Mouse (Mus musculus): ENCODE results near the gene Tbc1d10a. TPM values are rescaled to one million over a fixed set of nuclear protein-coding genes. Genes with fewer than 3 reads are reported as not detected.

Gene Tbc1d10a
- total RNA-seq, 2 experiments from 2014 or later: 32.9 to 33.2 TPM

GRCm38 (mm10) chr11:4229841-4230240 lies 43.3 kb downstream of the Tbc1d10a start:
- no peak for DNase-seq (ENCODE audit: low spot score in 2 of 2)
- intact Hi-C loops (cut with DNase I): no loop called here

- intact Hi-C loops (cut with DNase I): no loop called here
- no peak for DNase-seq (ENCODE audit: low spot score in 2 of 2)
Observed at GRCm38 (mm10) chr11:4231435-4231834, 44.8 kb downstream of the Tbc1d10a start.

DNA sequence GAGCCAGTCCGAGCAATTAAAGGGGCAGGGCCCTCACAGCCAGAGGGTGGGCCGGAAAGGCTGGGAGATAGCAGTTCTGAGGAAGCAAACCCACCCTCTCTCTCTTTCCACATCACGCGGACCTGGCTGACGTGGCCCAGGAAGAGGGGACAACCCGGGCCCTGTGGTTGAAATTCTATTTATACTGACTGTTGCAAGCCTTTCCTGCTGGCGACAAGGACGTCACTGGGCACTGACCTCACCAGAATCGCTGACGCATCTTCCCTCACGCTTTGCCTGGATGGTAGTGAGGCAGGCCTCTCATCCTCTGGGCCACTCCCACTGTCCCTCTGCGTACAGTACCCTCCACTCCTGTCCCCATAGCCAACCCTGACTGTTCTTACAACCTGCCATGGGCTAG lies 46.1 kb downstream of the Tbc1d10a start:
- no peak for DNase-seq (ENCODE audit: low spot score in 2 of 2)
- intact Hi-C loops (cut with DNase I): no loop called here

DNA sequence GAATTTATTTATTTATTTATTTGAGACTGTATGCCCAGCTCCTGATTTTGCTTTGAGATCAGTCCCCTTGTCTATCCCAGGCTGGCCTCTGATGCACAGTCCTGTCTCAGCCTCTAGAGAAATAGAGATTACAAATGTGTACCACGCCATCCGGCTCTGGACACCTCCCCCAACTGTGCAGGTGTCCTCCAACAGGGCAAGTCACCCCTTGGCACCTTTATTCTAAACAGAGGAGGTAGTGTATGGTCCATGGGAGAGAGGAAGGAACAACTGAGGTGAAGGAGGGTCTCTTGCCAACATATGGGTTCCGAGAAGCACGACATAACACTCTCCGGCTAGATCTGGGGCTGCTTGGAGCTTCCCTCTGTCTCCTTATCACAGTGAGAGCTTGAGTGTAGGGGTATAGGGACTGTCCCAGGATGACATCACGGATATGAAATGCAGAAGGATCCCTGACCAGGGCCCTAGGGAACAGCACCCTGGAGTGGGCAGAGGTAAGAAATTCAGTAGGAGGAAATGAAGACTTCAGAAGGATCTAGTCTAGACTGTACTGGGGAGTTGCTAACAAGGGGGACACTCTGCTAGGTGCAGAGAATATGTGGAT lies 48.6 kb downstream of the Tbc1d10a start:
- intact Hi-C loops (cut with DNase I): no loop called here
- DNase-seq (ENCODE audit: low spot score in 2 of 2): no peak

- no peak for DNase-seq (ENCODE audit: low spot score in 2 of 2)
Observed at GRCm38 (mm10) chr11:4235665-4236545, 49.3 kb downstream of the Tbc1d10a start, which contains the start of gene Osm. TSS of gene Osm (plus strand) at chr11:4236420.

GRCm38 (mm10) chr11:4236546-4237067 lies 50.0 kb downstream of the Tbc1d10a start:
- DNase-seq (ENCODE audit: low spot score in 2 of 2): no peak
- intact Hi-C loops (cut with DNase I): no loop called here

More at GRCm38 (mm10) chr11:4235665-4236545, 49.3 kb downstream of the Tbc1d10a start, which contains the start of gene Osm:
- intact Hi-C loops (cut with DNase I): no loop called here

GRCm38 (mm10) chr11:4237389-4237912 lies 50.9 kb downstream of the Tbc1d10a start:
- intact Hi-C loops (cut with DNase I): no loop called here
- DNase-seq (ENCODE audit: low spot score in 2 of 2): no peak

DNA sequence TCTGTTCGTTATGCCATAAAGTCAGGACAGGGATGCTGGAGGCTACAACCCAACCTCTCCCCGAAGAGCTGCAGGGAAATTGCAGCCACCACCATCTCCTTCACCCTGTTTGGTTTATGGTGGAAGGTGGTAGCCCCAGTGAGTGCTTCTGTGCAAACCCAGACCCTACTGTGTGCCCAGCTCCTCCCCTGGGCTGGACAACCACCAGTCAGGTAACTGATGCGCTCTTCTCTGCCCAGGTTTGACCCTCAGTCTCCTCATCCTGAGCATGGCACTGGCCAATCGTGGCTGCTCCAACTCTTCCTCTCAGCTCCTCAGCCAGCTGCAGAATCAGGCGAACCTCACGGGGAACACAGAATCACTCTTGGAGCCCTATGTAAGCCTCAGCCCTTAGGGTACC lies 51.6 kb downstream of the Tbc1d10a start:
- intact Hi-C loops (cut with DNase I): no loop called here
- DNase-seq (ENCODE audit: low spot score in 2 of 2): no peak

GRCm38 (mm10) chr11:4239691-4240090 lies 53.1 kb downstream of the Tbc1d10a start:
- intact Hi-C loops (cut with DNase I): no loop called here
- no peak for DNase-seq (ENCODE audit: low spot score in 2 of 2)

DNA sequence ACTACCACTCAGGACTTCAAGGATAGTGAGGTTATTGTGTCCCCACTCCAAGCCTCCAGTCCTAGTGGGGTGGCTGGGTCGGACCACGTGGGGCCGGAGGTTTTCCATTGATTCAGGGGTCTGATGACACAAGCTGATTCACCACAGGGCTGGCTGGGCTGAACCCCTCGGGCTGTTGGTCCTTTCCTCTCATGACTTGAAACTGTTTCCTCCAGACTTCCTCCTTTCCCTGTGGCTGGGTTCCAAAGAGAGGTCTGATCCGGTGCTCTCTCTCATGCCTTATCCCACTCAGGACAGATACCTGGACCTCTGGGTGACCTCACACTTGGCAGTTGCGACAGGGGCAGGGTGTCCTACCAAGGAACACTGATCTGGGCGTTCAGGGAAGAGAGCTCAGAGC lies 53.6 kb downstream of the Tbc1d10a start:
- no peak for DNase-seq (ENCODE audit: low spot score in 2 of 2)
- intact Hi-C loops (cut with DNase I): no loop called here

GRCm38 (mm10) chr11:4241180-4241579 lies 54.6 kb downstream of the Tbc1d10a start:
- no peak for DNase-seq (ENCODE audit: low spot score in 2 of 2)
- intact Hi-C loops (cut with DNase I): no loop called here

GRCm38 (mm10) chr11:4246126-4246525 lies 59.5 kb downstream of the Tbc1d10a start:
- DNase-seq (ENCODE audit: low spot score in 2 of 2): no peak
- intact Hi-C loops (cut with DNase I): no loop called here

DNA sequence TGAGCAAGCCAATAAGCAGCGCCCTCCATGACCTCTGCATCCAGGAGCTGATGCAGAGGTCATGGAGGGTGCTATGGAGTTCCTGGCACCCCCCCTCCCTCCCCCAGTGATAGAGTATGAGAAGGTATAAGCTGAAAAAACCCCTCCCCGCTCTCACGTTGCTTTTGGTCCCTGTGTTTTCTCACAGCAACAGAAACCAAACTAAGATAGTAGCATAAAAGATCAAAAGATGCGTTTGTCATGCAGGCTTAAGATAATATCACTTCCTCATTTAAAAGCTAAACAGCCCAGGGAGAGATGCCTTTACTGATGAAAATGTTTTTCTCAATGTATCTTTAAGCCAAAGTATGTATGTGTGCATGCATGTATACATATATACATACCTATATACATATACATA lies 60.0 kb downstream of the Tbc1d10a start:
- intact Hi-C loops (cut with DNase I): no loop called here
- no peak for DNase-seq (ENCODE audit: low spot score in 2 of 2)

GRCm38 (mm10) chr11:4247201-4247959 lies 60.8 kb downstream of the Tbc1d10a start:
- intact Hi-C loops (cut with DNase I): no loop called here
- no peak for DNase-seq (ENCODE audit: low spot score in 2 of 2)

GRCm38 (mm10) chr11:4249151-4249550 lies 62.6 kb downstream of the Tbc1d10a start:
- intact Hi-C loops (cut with DNase I): no loop called here
- DNase-seq (ENCODE audit: low spot score in 2 of 2): no peak

- intact Hi-C loops (cut with DNase I): loop anchor here (10.0 kb wide), 1 partner anchor 615 kb away; no protein-coding TSS in a partner anchor
- no peak for DNase-seq (ENCODE audit: low spot score in 2 of 2)
Observed at GRCm38 (mm10) chr11:4250290-4250689, 63.7 kb downstream of the Tbc1d10a start.

DNA sequence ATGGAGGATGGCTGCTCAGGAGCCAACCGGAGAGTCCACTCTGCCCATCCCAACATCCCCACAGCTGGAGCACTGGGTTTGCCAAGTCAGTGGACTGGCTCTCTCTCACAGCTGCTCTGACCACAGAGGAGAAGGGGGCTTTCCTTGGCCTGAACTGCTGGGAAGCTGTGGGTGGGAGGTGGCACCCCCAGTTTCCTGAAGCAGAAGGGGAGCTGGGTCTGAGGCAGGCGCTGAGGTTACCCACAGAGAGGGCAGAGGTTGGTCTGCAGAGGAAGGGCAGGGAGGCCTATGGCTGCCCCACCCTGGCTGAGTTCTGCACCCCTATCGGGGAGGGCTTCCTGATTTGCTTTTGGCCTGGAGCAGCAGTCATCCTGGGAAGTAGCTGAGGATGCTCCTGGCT lies 64.8 kb downstream of the Tbc1d10a start:
- DNase-seq (ENCODE audit: low spot score in 2 of 2): no peak
- intact Hi-C loops (cut with DNase I): loop anchor here (10.0 kb wide), 1 partner anchor 613 kb away; no protein-coding TSS in a partner anchor

DNA sequence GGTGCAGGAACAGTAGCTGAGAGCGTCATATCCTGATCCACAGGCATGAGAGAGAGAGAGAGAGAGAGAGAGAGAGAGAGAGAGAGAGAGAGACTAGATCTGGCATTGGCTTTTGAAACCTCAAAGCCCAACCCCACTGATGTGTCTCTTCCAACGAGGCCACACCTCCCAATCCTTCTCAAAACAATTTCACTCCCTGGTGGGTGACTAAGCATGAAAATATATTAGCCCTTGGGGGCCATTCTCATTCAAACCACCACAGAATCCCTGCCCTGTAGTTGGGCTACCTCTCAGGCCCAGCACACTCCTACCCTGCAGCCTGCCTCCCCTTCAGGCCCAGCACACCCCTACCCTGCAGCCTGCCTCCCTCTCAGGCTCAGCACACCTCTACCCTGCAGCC lies 66.3 kb downstream of the Tbc1d10a start:
- intact Hi-C loops (cut with DNase I): loop anchor here (10.0 kb wide), 1 partner anchor 612 kb away; no protein-coding TSS in a partner anchor
- no peak for DNase-seq (ENCODE audit: low spot score in 2 of 2)

DNA sequence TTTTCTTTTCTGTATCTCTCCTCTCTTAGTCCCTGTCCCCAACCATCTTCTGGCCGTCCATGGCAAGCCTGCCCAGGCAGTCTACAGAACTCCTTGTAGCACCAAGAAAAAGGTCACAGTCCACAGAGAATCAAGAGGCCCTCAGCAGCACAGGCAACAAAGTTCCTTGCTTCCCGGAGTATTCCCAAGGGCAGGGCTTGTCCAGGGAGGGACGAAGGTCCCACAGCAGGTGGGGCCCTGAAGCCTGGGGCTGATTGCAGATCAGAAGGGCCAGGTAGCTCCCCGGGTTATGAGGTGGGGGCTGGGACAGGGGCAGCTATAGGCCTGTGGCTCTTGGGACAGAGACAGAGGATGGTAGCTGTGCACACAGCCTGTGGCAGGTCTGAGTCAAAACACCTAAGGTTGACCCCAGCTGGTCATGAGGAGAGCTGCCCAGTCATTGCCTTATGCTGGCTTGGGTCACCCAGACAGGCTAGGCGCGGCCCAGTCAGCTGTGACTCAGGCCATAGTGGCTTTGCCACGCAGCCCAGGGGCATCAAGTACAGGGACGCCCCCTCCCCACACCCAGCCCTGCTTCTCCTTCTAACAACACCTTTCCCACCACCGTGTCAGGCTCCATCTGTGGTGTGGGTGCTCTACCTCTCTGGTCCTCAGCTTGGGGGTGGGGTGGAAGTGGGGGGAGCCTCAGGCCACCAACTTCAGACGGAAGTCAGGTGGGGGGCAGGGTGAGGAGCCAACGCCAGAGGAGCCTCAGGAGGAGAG lies 70.4 kb downstream of the Tbc1d10a start, which contains the start of gene Lif:
TSS of gene Lif (plus strand) at position 712 of the 762 bp plus-strand sequence.
- no peak for DNase-seq (ENCODE audit: low spot score in 2 of 2)
- intact Hi-C loops (cut with DNase I): loop anchor here (10.0 kb wide), 1 partner anchor 608 kb away; no protein-coding TSS in a partner anchor

Measured in left cerebral cortex, postnatal 14 days (tissue).